Mouse (Mus musculus) lung, postnatal 36 days (tissue): ENCODE data around the gene Rnf166.
A peak's percentile ranks its signal among the peaks of the same experiment; 100 is the strongest.

Experiments used
- DNase-seq: peaks from one replicate; pipeline ENCODE4 v3.0.0; 2022; ENCODE audit warnings: mixed read lengths

Rnf166 gene

GRCm38 (mm10) chr8:122475580-122476320 is at the start of gene Rnf166, which contains the start of gene Ctu2:
Gene Rnf166, minus strand, starts transcription at chr8:122476064.
Gene Ctu2, plus strand, starts transcription at chr8:122476143.
- peak; percentile 88 for DNase-seq

GRCm38 (mm10) chr8:122525004-122525403 is 49.1 kb upstream of the Rnf166 start:
- DNase-seq: peak; percentile 40

GRCm38 (mm10) chr8:122524506-122524905 is 48.6 kb upstream of the Rnf166 start:
- DNase-seq: peak; percentile 52

- DNase-seq: no peak
Observed at GRCm38 (mm10) chr8:122523652-122524360, 47.9 kb upstream of the Rnf166 start.

- peak; percentile 91 for DNase-seq
Observed at GRCm38 (mm10) chr8:122522796-122523651, 47.2 kb upstream of the Rnf166 start.

GRCm38 (mm10) chr8:122520611-122521010 is 44.7 kb upstream of the Rnf166 start:
- DNase-seq: no peak

GRCm38 (mm10) chr8:122517541-122518190 is 41.8 kb upstream of the Rnf166 start:
- peak; percentile 77 for DNase-seq

- DNase-seq: no peak
Observed at GRCm38 (mm10) chr8:122515699-122516098, 39.8 kb upstream of the Rnf166 start.

- no peak for DNase-seq
Observed at GRCm38 (mm10) chr8:122512392-122512791, 36.5 kb upstream of the Rnf166 start.

GRCm38 (mm10) chr8:122511552-122511951 is 35.7 kb upstream of the Rnf166 start:
- peak; percentile 48 for DNase-seq

- peak; percentile 92 for DNase-seq
Observed at GRCm38 (mm10) chr8:122500856-122501255, 25.0 kb upstream of the Rnf166 start.

- DNase-seq: no peak
Observed at GRCm38 (mm10) chr8:122497912-122498311, 22.0 kb upstream of the Rnf166 start.

GRCm38 (mm10) chr8:122497016-122497734 is 21.3 kb upstream of the Rnf166 start:
- DNase-seq: peak; percentile 18

GRCm38 (mm10) chr8:122488387-122488786 is 12.5 kb upstream of the Rnf166 start:
- DNase-seq: no peak

GRCm38 (mm10) chr8:122484831-122485230 is 9.0 kb upstream of the Rnf166 start:
- peak; percentile 54 for DNase-seq

- DNase-seq: no peak
Observed at GRCm38 (mm10) chr8:122483877-122484276, 8.0 kb upstream of the Rnf166 start.

- no peak for DNase-seq
Observed at GRCm38 (mm10) chr8:122482448-122482847, 6.6 kb upstream of the Rnf166 start.

GRCm38 (mm10) chr8:122474951-122475560 is 808 bp downstream of the Rnf166 start:
- peak; percentile 38 for DNase-seq

GRCm38 (mm10) chr8:122473911-122474421 is 1.9 kb downstream of the Rnf166 start:
- peak; percentile 66 for DNase-seq

- DNase-seq: no peak
Observed at GRCm38 (mm10) chr8:122470691-122471090, 5.2 kb downstream of the Rnf166 start.

- DNase-seq: no peak
Observed at GRCm38 (mm10) chr8:122469965-122470364, 5.9 kb downstream of the Rnf166 start.
